Mouse (Mus musculus) cerebellum, adult 11-12 months (tissue): ENCODE results near the gene Rnf207.
A peak's percentile ranks its signal among the peaks of the same experiment; 100 is the strongest.

Experiments used
- DNase-seq: peaks from one replicate; pipeline ENCODE4 v3.0.0; 2022

The Rnf207 gene

GRCm38 (mm10) chr4:152292102-152292765, 26.6 kb downstream of the Rnf207 start:
- DNase-seq: no peak

GRCm38 (mm10) chr4:152291562-152291961, 27.2 kb downstream of the Rnf207 start, which contains the start of gene Hes3:
Gene Hes3, minus strand, starts transcription at chr4:152291662.
- no peak for DNase-seq

DNA sequence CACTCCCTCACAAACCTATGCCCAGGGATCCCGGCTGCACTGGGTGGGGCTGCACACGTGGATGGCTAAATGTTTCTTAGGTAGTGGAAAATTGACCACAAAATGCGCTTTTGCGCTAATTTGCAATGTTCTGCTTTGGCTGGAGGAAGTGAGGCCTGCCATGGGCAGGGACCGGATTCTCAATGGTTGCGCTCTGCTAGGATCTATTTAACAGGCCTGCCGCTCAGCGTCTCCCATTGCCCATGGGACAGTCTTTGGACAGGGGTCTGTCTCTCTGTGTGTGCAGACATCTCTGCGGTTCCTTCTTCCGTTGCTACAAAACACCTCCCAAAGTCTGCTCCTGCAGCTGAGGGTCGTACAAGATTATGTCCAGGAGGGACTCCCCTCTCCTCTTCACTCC, 27.8 kb downstream of the Rnf207 start:
- DNase-seq: no peak

DNA sequence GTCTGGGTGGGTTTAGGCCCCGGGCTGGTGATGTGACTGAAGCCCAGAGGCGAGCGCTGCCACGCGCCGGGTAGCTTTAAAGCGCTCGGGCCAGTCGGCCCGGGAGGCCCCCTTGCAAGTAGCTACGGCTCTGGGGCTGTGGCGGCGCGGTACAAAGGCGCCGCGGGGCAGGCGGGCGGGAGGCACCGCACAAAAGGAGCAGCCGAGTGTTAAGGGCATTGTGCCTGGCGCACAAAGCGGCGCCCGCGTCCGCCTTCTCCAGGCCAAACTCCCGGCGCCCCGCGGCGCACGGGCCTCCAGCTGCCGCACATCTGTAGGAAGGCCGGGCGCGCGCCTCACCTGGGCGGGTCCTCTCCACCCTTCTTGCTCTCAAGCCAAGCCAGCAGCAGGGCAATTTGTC, 28.4 kb downstream of the Rnf207 start:
- DNase-seq: no peak

- DNase-seq: no peak
Measured at GRCm38 (mm10) chr4:152288398-152288945, 30.3 kb downstream of the Rnf207 start.

- DNase-seq: no peak
Measured at GRCm38 (mm10) chr4:152287317-152288120, 31.3 kb downstream of the Rnf207 start.

DNA sequence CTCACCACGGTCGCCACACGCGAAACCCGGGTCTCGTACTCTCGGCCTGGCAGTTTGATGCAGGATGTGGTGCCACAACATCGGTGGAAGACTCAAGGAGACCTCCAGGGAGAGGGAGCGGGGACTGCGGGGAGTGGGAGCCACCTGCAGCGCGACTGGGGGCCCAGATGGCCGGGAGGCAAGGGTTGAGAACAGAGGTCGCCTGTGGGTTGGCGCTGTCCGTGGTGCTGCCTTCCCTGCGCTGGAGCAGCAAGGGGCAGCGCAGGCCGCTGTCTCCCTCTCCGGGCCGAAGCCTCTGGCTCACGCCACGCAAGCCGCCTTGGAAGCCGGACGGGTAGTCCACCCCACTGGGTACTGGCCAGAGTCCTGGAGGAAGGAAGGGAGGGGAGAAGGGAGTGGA, 31.9 kb downstream of the Rnf207 start:
- DNase-seq: no peak

GRCm38 (mm10) chr4:152286183-152286582, 32.6 kb downstream of the Rnf207 start:
- DNase-seq: peak; percentile 67

GRCm38 (mm10) chr4:152285505-152285904, 33.3 kb downstream of the Rnf207 start:
- DNase-seq: peak; percentile 85

DNA sequence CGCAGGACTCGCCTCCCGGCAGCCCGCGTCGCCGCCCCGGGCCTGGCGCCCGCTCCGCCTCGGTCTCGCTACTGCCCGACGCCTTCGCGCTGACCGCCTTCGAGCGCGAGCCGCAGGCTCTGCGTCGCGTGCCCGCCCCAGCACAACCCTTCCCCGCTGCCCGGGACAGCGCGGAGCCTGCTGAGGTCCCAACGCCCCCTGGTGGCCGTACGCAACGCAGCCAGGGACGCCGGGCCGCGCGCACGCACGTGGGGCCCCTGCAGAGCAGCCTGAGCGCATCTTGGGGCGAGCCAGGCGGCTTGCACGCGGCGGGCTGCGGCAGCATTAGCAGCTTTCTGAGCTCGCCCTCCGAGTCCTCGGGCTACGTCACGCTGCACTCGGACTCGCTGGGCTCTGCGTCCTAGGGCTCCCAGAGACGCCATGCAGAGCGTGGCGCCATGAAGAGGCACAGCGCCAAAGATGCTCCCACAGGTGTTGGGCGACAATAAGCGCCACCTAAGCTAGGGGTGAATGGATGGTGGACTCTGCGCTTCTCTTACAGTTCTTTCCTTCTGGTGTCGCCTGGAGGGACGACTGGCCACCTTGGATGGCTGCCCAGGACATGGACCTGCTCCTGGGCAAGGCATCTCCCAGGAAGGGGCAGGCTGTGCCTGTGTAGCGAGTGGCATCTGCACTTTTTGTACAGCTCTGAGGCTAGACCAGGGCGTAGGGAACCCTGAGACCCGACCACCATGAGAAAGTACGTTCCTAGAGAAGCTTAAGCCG, 35.4 kb downstream of the Rnf207 start:
- DNase-seq: peak; percentile 84

DNA sequence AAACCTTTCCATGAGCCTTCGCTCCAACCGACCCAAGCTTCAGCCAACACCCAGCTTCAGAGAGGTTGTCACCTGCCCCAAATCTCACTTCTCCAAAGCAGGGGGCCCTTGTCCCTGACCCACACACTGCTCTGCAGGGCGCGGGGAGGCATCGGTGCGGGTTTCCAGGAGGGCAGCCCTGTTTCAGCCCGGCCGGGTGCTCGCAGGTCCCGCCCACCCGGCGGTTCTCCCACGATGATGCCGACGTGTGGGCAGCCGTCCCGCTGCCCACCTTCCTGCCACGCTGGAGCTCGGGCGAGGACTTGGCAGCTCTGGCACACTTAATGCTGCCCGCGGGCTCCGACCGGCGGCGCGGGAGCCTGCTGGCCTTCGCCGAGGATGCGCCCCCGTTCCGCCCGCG, 36.1 kb downstream of the Rnf207 start:
- peak; percentile 46 for DNase-seq

DNA sequence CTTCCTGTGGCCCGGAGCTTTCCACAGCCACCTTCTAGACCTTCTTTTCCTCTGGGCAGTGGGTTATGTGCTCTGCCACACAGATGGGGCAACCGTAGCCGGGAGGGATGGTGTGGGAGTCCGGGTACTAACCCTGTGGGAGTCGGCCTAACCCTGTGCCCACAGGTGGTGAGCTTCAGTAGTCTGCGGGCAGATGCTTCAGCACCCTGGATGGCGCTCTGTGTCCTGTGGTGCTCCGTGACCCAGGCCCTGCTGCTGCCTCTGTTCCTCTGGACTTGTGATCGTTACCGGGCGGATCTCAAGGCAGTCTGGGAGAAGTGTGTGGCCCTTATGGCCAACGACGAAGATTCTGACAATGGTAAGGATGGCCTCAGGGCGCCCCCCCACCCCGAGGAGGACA, 37.2 kb downstream of the Rnf207 start:
- DNase-seq: no peak

DNA sequence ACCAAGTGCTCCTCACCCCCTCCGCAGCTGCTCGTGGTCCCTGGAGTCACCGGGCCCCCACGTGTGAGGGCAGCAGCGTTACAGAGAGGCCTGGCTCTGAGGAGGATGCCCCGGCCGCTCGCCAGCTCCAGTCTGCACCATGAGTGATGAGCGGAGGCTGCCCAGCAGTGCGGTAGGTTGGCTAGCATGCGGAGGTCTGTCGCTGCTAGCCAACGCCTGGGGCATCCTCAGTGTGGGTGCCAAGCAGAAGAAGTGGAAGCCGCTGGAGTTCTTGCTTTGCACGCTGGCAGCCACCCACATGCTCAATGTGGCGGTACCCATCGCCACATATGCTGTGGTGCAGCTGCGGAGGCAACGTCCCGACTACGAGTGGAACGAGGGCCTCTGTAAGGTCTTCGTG, 39.8 kb downstream of the Rnf207 start:
- DNase-seq: peak; percentile 62

GRCm38 (mm10) chr4:152277916-152278315, 40.9 kb downstream of the Rnf207 start:
- no peak for DNase-seq

- peak; percentile 75 for DNase-seq
Measured at GRCm38 (mm10) chr4:152276389-152277347, 42.1 kb downstream of the Rnf207 start.

DNA sequence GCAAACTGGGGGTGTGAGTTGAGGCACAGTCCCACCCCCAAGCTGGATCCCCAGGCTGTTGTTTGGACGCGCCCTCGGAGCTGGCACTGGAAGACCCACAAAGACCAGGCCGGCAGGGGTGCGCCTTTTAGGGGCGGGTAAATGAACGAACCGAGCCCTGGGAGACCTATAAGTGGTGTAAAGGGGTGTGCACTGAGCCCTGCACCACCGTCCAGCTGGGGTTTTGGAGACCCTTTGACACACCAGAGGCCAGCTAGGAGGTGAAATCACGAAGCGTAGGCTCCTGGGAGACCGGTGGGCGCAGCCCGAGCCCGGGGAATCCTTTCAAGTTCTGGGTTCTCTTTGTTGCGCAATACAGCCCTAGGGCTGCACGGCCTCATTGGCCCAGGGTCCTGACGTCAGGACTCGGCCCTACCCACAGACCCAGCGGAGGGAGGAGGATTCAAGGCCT, 44.1 kb downstream of the Rnf207 start:
- peak; percentile 55 for DNase-seq

DNA sequence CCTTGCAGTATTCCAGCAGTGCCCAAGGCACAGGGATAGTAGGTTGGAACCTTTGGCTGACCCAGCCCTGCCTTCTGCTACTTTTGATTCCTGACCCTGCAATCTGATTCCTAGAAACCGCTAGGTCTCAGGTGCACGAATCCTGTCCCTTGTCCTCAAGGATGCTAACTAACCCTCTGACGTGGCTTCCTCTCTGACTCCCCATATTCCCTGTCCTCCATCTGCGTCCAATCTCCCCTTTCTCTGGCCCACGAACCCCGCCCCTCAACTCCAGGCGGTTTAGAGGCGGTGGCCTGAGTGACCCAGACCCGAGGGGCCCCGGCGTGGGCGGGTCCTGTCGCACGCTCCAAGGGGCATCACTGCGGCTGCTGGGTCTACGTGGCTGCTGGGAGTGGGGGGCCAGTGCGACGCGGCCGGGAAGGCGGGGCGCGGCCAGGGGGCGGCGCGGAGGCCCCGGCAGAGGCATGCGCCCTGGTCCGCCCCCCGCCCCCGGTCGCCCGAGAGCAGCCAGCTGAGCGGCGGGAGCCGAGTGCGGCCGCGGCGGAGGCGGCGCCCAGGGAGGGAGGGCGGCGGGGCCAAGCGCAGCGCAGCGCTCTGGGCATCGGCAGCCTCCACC, 45.1 kb downstream of the Rnf207 start, which contains the start of gene Gpr153:
Gene Gpr153 (plus strand): TSS at position 612 of the 616 bp plus-strand sequence.
- DNase-seq: peak; percentile 67

- DNase-seq: no peak
Measured at GRCm38 (mm10) chr4:152273191-152273590, 45.6 kb downstream of the Rnf207 start.

DNA sequence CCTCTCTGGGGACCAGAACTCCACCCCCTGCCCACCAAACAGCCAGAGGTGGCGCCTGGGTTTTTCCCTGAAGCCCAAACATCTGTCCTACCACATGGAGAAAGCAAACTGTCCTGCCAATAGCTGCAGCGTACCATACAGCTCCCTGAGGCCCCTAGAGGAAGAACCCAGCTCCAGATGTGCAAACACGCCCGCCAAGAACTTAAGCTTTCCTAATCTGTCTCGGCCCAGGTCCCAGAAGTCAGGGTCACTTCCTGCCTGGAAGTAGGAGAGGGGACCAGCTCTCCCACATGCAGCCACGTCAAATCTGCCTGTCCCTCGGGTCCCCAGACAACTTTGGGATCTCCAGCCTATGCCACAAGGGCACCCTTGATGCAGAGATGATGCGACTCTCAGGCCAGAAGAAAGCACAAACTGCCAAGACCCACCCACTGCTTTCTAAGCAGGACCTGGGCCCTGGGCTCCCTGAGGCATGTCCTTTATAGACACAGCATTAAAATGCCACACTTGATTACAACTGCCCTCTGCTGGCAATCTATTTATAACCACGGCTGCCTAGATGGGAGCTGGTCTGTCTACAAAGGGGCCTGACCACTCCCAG, 46.2 kb downstream of the Rnf207 start:
- DNase-seq: peak; percentile 62

DNA sequence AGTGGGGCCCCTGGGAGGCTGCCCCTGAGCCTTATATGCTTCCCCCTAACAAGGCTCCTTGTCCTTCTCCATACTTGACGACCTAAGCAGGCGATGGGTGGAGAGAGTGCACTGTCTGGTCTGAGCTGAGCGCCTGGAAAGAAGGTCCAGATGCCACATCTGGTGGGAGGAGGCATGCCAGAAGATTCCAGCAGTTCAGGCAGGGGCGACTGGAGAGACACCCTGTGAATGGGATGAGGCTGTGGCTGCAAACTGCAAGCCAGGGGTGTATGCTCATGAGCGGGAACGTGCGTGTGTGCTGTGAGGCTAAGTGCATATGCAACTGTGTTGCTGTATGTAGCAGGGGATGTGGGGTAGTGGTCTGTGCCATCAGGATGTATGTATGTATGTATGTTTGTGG, 46.8 kb downstream of the Rnf207 start:
- peak; percentile 54 for DNase-seq

DNA sequence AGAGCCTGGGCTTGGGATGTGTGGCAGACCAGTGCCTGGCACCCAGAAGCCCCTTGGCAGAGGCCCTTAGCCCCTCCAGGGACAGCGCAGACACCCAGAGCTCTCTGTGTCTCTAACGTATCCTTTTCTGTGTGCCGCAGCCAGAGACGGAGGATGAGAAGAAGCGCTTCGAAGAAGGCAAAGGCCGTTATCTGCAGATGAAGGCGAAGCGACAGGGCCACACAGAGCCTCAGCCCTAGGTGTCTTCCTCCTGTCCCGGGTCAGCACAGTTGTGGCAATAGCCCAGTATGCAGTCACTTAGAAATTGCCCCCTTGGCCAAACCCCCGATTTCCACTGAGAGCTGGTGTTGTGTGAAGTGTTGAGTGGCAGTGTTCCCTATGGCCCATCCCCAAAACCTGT, 47.5 kb downstream of the Rnf207 start:
- DNase-seq: no peak
